Mouse (Mus musculus) heart, adult 2 months (tissue): Measurements from ENCODE around the gene Ccnd1.
"Not testable (repeated sequence)": the region's sequence is repeated elsewhere in the genome, so short reads cannot be mapped to it uniquely, and the experiment has no call there.

ENCODE experiments used
- CTCF ChIP-seq: fragments of 200-600 bp; IDR thresholded peaks from 2 replicates; pipeline ENCODE4 v1.8.1; 2022; ENCODE audit warnings: antibody characterized with exemption, mild to moderate bottlenecking, moderate library complexity
- EP300 ChIP-seq: fragments of 200-500 bp; IDR thresholded peaks from 2 replicates; pipeline ENCODE4 v1.6.1; 2011; ENCODE audit warnings: low read depth, low read length, control low read depth; ENCODE audit not compliant: insufficient read depth

DNA sequence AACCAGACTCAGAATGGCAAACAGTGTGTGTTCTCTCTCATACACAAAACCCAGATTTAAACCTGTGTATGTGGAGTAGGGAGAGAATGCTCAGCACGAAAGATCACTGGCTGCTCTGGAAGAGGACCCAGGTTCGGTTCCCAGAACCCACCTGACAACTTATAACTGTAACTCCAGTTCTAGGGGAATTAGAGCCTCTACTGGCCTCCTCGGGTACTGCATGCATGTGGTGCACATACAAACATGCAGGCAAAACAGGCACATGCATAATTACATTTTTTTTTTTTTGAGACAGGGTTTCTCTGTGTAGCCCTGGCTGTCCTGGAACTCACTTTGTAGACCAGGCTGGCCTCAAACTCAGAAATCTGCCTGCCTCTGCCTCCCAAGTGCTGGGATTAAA, 34.2 kb downstream of the Ccnd1 start:
- TF ChIP-seq CTCF, result peak; percentile 24; the same call in 1 of the 2 replicates
- not testable (repeated sequence) for TF ChIP-seq EP300
